Mouse (Mus musculus) liver, adult 2 months (tissue): ENCODE data around the gene Akap10. TPM values are rescaled to one million over a fixed set of nuclear protein-coding genes. Genes with fewer than 3 reads are reported as not detected.
A peak's percentile ranks its signal among the peaks of the same experiment; 100 is the strongest.
"Not testable (repeated sequence)": the region's sequence is repeated elsewhere in the genome, so short reads cannot be mapped to it uniquely, and the experiment has no call there.

ENCODE experiments used
- DNase-seq: peaks from one replicate; pipeline ENCODE4 v3.0.0-alpha.2; 2011; ENCODE audit warnings: low read depth, low spot score; ENCODE audit errors: extremely low read depth
- H3K27ac ChIP-seq: fragments of 200-500 bp; replicated peaks from 2 replicates; pipeline ENCODE4 v1.5.1; 2012; ENCODE audit warnings: low read depth, mild to moderate bottlenecking, control low read depth, inconsistent platforms, low read length; ENCODE audit not compliant: insufficient read depth
- H3K27me3 ChIP-seq: fragments of 200-500 bp; 2 replicates; pipeline ENCODE4 v1.6.1; 2012; ENCODE audit warnings: mild to moderate bottlenecking, moderate library complexity, low read length, inconsistent platforms; ENCODE audit not compliant: control insufficient read depth, insufficient read depth
- H3K36me3 ChIP-seq: fragments of 200-500 bp; 2 replicates; pipeline ENCODE4 v1.6.1; 2012; ENCODE audit warnings: low read length, inconsistent platforms; ENCODE audit not compliant: control insufficient read depth, insufficient read depth
- H3K4me1 ChIP-seq: fragments of 200-500 bp; 2 replicates; pipeline ENCODE4 v1.6.1; 2011; ENCODE audit warnings: low read length; ENCODE audit not compliant: control insufficient read depth, insufficient read depth
- H3K4me3 ChIP-seq: fragments of 200-500 bp; 2 replicates; pipeline ENCODE4 v1.5.1; 2011; ENCODE audit warnings: low read depth, mild to moderate bottlenecking, control low read depth, low read length, moderate library complexity; ENCODE audit not compliant: insufficient read depth
- H3K79me2 ChIP-seq: fragments of 200-500 bp; 2 replicates; pipeline ENCODE4 v1.6.1; 2012; ENCODE audit warnings: inconsistent platforms, mild to moderate bottlenecking, low read length, moderate library complexity; ENCODE audit not compliant: control insufficient read depth, insufficient read depth
- H3K9ac ChIP-seq: fragments of 200-500 bp; 2 replicates; pipeline ENCODE4 v1.6.1; 2012; ENCODE audit warnings: low read depth, mild to moderate bottlenecking, control low read depth, inconsistent platforms, low read length
- CTCF ChIP-seq: fragments of 200-500 bp; IDR thresholded peaks from 2 replicates; pipeline ENCODE4 v1.5.1; 2011; ENCODE audit warnings: low read depth, low read length, control low read depth
- POLR2A ChIP-seq: fragments of 200-500 bp; IDR thresholded peaks from 2 replicates; pipeline ENCODE4 v1.6.1; 2011; ENCODE audit warnings: low read length, control low read depth; ENCODE audit not compliant: insufficient read depth; ENCODE audit errors: extremely low read depth
- WGBS: fragments of 180-500 bp; shearing (Covaris S2); methylation state at CpG from one replicate; pipeline ENCODE4 v1.1.7; 2018; 5-methylcytosine and 5-hydroxymethylcytosine counted together
- polyA plus RNA-seq: library from polyadenylated mRNA; depleted of rRNA; stranded (reverse); fragments of >200 nt; gene quantifications from 2 replicates; pipeline ENCODE4 v1.2.3, GENCODE M21; 2012
- total RNA-seq: library from RNA; depleted of rRNA; stranded (reverse); fragments of >200 nt; gene quantifications from 2 replicates; pipeline ENCODE4 v1.2.3, GENCODE M21; 2014

Gene Akap10
- total and polyA plus RNA-seq, 2 experiments = 4.6 to 8.7 TPM

DNA sequence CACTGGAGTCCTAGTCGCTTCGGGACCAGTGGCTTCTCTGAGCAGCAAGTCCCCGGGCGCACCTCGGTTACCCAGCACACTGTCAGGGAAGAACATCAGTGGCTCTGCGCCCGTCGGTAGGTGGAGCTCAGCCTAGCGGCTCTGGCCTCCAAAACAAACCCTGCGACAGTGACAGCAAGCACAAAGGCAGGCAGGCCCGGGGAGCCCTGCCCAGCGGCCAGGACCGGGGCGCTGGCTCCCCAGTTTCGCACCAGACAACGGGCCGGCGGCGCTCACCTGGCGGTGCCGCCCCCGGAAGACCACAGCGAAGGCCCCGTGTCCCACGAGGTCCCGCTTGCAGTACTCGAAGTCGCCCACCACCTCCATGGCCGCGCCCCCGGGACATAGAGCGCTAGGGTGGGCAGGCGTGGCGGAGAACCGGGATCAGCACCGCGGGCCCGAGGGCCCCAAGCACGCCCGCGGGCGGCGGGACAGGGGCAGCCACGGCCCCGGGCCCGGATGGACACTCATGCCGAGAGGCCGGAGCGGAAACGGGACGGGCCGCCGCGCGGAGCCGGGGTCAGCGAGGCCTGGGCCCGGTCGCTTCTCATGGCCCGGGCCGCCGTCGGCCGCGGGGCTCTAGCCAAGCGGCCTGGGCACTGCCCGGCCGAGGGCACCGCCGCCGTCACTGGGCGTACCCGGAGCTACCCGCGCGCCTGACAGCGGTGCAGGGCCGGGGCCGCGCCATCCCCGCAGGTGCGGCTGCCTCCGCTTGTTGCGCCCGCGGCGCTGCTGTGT lies 75.7 kb downstream of the Akap10 start:
- peak; percentile 89 for DNase-seq
- no peaks in the 10 kb centered on the region for H3K27me3 ChIP-seq
- peaks cover 16% of the 10 kb centered on the region for H3K4me1 ChIP-seq
- H3K79me2 ChIP-seq = peaks cover 2% of the 10 kb centered on the region; the same call in 1 of the 2 replicates
- H3K4me3 ChIP-seq = peak overlapping the region; percentile 81
- TF ChIP-seq POLR2A = peak; percentile 87
- peak; percentile 65 for TF ChIP-seq CTCF
- peak overlapping the region; percentile 93 for H3K27ac ChIP-seq
- H3K36me3 ChIP-seq = peaks cover 7% of the 10 kb centered on the region; the same call in 1 of the 2 replicates
- H3K9ac ChIP-seq = peak overlapping the region; percentile 98
- WGBS = under 1% methylated on average over 85 of the region's 87 CpGs

DNA sequence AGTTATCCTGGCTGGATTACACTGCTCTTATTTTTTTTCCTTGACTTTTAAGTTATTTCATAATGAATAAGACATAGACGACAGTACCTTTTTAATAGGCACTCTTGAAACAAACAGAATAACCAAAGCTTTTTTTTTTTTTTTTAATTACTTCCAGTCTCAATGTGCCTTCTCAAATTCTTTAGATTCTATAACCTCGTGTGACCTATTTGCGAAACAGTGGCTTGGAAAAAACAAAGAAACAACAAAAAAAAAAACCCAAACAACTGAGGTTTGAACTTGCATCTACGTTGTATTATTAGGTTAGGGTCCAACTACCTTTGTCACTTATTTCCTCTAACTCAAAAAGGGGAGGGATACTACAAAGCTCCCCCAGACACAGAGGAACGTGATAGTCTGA lies 76.4 kb downstream of the Akap10 start:
- under 1% methylated on average over 5 of the region's 5 CpGs for WGBS
- peak overlapping the region; percentile 81 for H3K4me3 ChIP-seq
- peaks cover 9% of the 10 kb centered on the region; the same call in 1 of the 2 replicates for H3K36me3 ChIP-seq
- H3K27ac ChIP-seq = peak overlapping the region; percentile 93
- no peaks in the 10 kb centered on the region for H3K27me3 ChIP-seq
- H3K4me1 ChIP-seq = peaks cover 20% of the 10 kb centered on the region
- H3K9ac ChIP-seq = peak overlapping the region; percentile 98
- no peak for DNase-seq
- peaks cover 4% of the 10 kb centered on the region; the same call in 1 of the 2 replicates for H3K79me2 ChIP-seq
- TF ChIP-seq CTCF = no peak
- TF ChIP-seq POLR2A = no peak

- peaks cover 4% of the 10 kb centered on the region; the same call in 1 of the 2 replicates for H3K79me2 ChIP-seq
- no peak overlapping the region for H3K27ac ChIP-seq
- no peak for DNase-seq
- no peak overlapping the region for H3K9ac ChIP-seq
- peaks cover 20% of the 10 kb centered on the region for H3K4me1 ChIP-seq
- no peaks in the 10 kb centered on the region for H3K27me3 ChIP-seq
- H3K4me3 ChIP-seq = no peak overlapping the region
- TF ChIP-seq POLR2A = no peak
- TF ChIP-seq CTCF = no peak
- peaks cover 11% of the 10 kb centered on the region; the same call in 1 of the 2 replicates for H3K36me3 ChIP-seq
Measured at GRCm38 (mm10) chr11:61852916-61853315, 77.1 kb downstream of the Akap10 start.

GRCm38 (mm10) chr11:61851195-61851594 lies 78.9 kb downstream of the Akap10 start:
- DNase-seq = no peak
- 55% methylated on average over 3 of the region's 3 CpGs for WGBS

DNA sequence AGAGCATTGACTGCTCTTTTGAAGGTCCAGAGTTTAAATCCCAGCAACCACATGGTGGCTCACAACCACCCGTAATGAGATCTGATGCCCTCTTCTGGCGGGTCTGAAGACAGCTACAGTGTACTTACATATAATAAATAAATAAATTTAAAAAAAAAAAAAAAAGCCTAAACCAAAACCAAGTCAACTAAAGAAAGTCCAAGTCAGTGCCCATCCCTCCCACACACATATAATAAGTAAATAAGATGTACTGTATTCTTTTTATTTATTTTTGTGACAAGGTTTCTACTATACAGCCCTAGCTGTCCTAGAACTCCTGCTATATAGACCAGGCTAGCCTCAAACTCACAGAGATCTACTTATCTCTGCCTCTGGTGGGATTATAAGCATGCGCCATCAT lies 89.4 kb downstream of the Akap10 start:
- not testable (repeated sequence) for H3K27me3 ChIP-seq, H3K9ac ChIP-seq, H3K27ac ChIP-seq, DNase-seq, H3K79me2 ChIP-seq, H3K4me3 ChIP-seq, H3K4me1 ChIP-seq
- peaks cover 52% of the 10 kb centered on the region for H3K36me3 ChIP-seq
- WGBS = 83% methylated on average over 3 of the region's 3 CpGs

More at GRCm38 (mm10) chr11:61851195-61851594, 78.9 kb downstream of the Akap10 start:
- no peak overlapping the region for H3K9ac ChIP-seq
- H3K79me2 ChIP-seq = peaks cover 10% of the 10 kb centered on the region; the same call in 1 of the 2 replicates
- TF ChIP-seq POLR2A (no peak), CTCF (peak; percentile 30; the same call in 1 of the 2 replicates)
- no peak overlapping the region for H3K27ac ChIP-seq
- peaks cover 20% of the 10 kb centered on the region for H3K4me1 ChIP-seq
- peaks cover 21% of the 10 kb centered on the region for H3K36me3 ChIP-seq
- H3K27me3 ChIP-seq = no peaks in the 10 kb centered on the region
- H3K4me3 ChIP-seq = no peak overlapping the region

DNA sequence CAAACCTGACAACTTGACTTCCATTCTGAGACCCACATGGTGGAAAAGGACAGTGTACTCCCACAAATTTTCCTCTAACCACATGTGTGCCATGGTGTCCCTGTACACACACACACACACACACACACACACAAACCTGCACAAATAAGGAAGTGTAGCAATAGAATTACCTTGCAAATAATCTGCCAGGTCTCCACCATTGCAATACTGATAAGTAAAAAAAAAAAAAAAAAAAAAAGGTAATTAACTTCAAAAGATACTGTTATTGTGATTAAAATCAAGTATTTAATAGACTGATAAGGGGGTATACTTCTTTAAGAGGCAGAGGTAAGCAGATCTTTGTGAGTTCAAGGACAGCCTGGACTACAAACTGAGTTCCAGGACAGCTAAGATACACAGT lies 90.1 kb downstream of the Akap10 start:
- no peak for DNase-seq
- Histone ChIP-seq H3K79me2 (peaks cover 4% of the 10 kb centered on the region; the same call in 1 of the 2 replicates), H3K4me3 (no peak overlapping the region), H3K36me3 (peaks cover 50% of the 10 kb centered on the region), H3K27me3 (no peaks in the 10 kb centered on the region), H3K9ac (no peak overlapping the region), H3K27ac (no peak overlapping the region), H3K4me1 (no peaks in the 10 kb centered on the region)
- TF ChIP-seq CTCF (no peak), POLR2A (no peak)
